Mouse (Mus musculus): ENCODE data around the gene Zbed5. TPM values are rescaled to one million over a fixed set of nuclear protein-coding genes. Genes with fewer than 3 reads are reported as not detected.
A peak's percentile ranks its signal among the peaks of the same experiment; 100 is the strongest.

Gene Zbed5
- polyA plus RNA-seq, 1 experiment from 2014 or later, result 7.1 TPM

- no peak overlapping the region for H3K4me3 ChIP-seq (ENCODE audit: low read depth, low read length)
- no peak overlapping the region for H3K9ac ChIP-seq (ENCODE audit: low read length)
- no peak overlapping the region for H3K27ac ChIP-seq (ENCODE audit: low read depth, low read length)
- H3K36me3 ChIP-seq (ENCODE audit: control insufficient read depth, insufficient read depth, low read length), result no peaks in the 10 kb centered on the region
- DNase-seq (ENCODE audit: low spot score, missing footprints), result no peak
- H3K27me3 ChIP-seq (ENCODE audit: control insufficient read depth, insufficient read depth, low read length), result no peaks in the 10 kb centered on the region
- no peak overlapping the region for H3K4me2 ChIP-seq
- H3K4me1 ChIP-seq (ENCODE audit: control insufficient read depth, insufficient read depth, low read length), result no peaks in the 10 kb centered on the region
- no peaks in the 10 kb centered on the region for H3K9me3 ChIP-seq (ENCODE audit: control insufficient read depth, low read length)
- 84% methylated on average over 9 of the region's 9 CpGs for WGBS
- ATAC-seq (ENCODE audit: low FRiP score), result no peak
Measured at GRCm38 (mm10) chr5:129918752-129919151, 23.2 kb downstream of the Zbed5 start.

DNA sequence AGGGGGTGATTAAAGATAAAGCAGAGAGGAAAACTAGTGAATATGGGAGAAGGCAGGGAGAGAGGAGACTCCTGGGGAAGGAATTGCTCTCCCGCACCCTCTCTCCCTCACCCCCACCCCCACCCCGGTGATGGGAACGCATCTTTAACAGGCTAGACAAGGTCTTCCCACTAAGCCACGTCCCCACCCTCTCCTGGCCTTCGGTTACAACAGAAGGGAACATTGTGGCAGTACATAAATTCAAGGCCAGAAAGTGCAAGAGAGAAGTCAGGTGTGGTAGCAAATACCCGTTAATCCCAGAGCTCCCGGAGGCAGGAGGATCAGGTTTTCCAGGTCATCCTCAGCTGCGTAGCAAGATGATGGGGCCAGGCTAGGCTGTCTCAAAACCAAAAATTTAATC is 23.8 kb downstream of the Zbed5 start:
- Histone ChIP-seq H3K27ac (ENCODE audit: low read depth, low read length) (no peak overlapping the region), H3K9ac (ENCODE audit: low read length) (no peak overlapping the region), H3K4me3 (ENCODE audit: low read depth, low read length) (no peak overlapping the region), H3K9me3 (ENCODE audit: control insufficient read depth, low read length) (no peaks in the 10 kb centered on the region), H3K27me3 (ENCODE audit: control insufficient read depth, insufficient read depth, low read length) (no peaks in the 10 kb centered on the region), H3K4me2 (no peak overlapping the region), H3K36me3 (ENCODE audit: control insufficient read depth, insufficient read depth, low read length) (no peaks in the 10 kb centered on the region), H3K4me1 (ENCODE audit: control insufficient read depth, insufficient read depth, low read length) (no peaks in the 10 kb centered on the region)
- no peak for ATAC-seq (ENCODE audit: low FRiP score)
- DNase-seq (ENCODE audit: low spot score, missing footprints), result no peak
- WGBS, result 71% methylated on average over 8 of the region's 8 CpGs

DNA sequence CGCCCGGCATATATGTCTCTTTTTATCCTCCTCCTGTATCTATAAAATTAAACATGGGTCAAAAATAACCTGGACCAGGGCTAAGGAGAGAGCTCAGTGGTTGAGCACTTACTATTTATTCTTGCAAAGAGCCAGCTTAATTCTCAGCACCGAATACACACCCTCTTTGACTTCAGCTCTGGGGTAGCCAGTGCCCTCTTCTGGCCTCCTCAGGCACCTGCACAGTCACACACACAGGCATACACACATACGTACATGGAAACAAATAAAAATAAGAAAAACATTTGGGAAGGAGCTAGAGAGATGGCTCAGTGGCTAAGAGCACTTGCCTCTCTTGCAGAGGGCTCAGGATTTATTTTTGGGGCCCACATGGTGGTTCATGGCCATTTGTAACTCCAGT is 26.4 kb downstream of the Zbed5 start:
- DNase-seq (ENCODE audit: low spot score, missing footprints), result no peak
- H3K9ac ChIP-seq (ENCODE audit: low read length), result no peak overlapping the region
- WGBS, result 92% methylated on average over 4 of the region's 4 CpGs
- no peak overlapping the region for H3K27ac ChIP-seq (ENCODE audit: low read depth, low read length)
- no peak for ATAC-seq (ENCODE audit: low FRiP score)
- no peaks in the 10 kb centered on the region for H3K9me3 ChIP-seq (ENCODE audit: control insufficient read depth, low read length)
- no peaks in the 10 kb centered on the region for H3K4me1 ChIP-seq (ENCODE audit: control insufficient read depth, insufficient read depth, low read length)
- H3K27me3 ChIP-seq (ENCODE audit: control insufficient read depth, insufficient read depth, low read length), result no peaks in the 10 kb centered on the region
- no peak overlapping the region for H3K4me3 ChIP-seq (ENCODE audit: low read depth, low read length)
- H3K4me2 ChIP-seq, result no peak overlapping the region
- no peaks in the 10 kb centered on the region for H3K36me3 ChIP-seq (ENCODE audit: control insufficient read depth, insufficient read depth, low read length)

- ATAC-seq (ENCODE audit: low FRiP score), result no peak
- Histone ChIP-seq H3K4me1 (ENCODE audit: control insufficient read depth, insufficient read depth, low read length) (no peaks in the 10 kb centered on the region), H3K36me3 (ENCODE audit: control insufficient read depth, insufficient read depth, low read length) (no peaks in the 10 kb centered on the region), H3K4me3 (ENCODE audit: low read depth, low read length) (no peak overlapping the region), H3K4me2 (no peak overlapping the region), H3K9me3 (ENCODE audit: control insufficient read depth, low read length) (no peaks in the 10 kb centered on the region), H3K9ac (ENCODE audit: low read length) (no peak overlapping the region), H3K27me3 (ENCODE audit: control insufficient read depth, insufficient read depth, low read length) (no peaks in the 10 kb centered on the region), H3K27ac (ENCODE audit: low read depth, low read length) (no peak overlapping the region)
- whole genome bisulfite sequencing, result 90% methylated on average over 8 of the region's 8 CpGs
- DNase-seq (ENCODE audit: low spot score, missing footprints), result no peak
Measured at GRCm38 (mm10) chr5:129924820-129925452, 29.4 kb downstream of the Zbed5 start.

GRCm38 (mm10) chr5:129925933-129926332 is 30.4 kb downstream of the Zbed5 start:
- DNase-seq (ENCODE audit: low spot score, missing footprints), result no peak
- Histone ChIP-seq H3K27me3 (ENCODE audit: control insufficient read depth, insufficient read depth, low read length) (no peaks in the 10 kb centered on the region), H3K4me2 (no peak overlapping the region), H3K9me3 (ENCODE audit: control insufficient read depth, low read length) (no peaks in the 10 kb centered on the region), H3K4me1 (ENCODE audit: control insufficient read depth, insufficient read depth, low read length) (no peaks in the 10 kb centered on the region), H3K27ac (ENCODE audit: low read depth, low read length) (no peak overlapping the region), H3K4me3 (ENCODE audit: low read depth, low read length) (no peak overlapping the region), H3K36me3 (ENCODE audit: control insufficient read depth, insufficient read depth, low read length) (no peaks in the 10 kb centered on the region), H3K9ac (ENCODE audit: low read length) (no peak overlapping the region)
- no peak for ATAC-seq (ENCODE audit: low FRiP score)
- WGBS, result 81% methylated on average over 5 of the region's 5 CpGs

DNA sequence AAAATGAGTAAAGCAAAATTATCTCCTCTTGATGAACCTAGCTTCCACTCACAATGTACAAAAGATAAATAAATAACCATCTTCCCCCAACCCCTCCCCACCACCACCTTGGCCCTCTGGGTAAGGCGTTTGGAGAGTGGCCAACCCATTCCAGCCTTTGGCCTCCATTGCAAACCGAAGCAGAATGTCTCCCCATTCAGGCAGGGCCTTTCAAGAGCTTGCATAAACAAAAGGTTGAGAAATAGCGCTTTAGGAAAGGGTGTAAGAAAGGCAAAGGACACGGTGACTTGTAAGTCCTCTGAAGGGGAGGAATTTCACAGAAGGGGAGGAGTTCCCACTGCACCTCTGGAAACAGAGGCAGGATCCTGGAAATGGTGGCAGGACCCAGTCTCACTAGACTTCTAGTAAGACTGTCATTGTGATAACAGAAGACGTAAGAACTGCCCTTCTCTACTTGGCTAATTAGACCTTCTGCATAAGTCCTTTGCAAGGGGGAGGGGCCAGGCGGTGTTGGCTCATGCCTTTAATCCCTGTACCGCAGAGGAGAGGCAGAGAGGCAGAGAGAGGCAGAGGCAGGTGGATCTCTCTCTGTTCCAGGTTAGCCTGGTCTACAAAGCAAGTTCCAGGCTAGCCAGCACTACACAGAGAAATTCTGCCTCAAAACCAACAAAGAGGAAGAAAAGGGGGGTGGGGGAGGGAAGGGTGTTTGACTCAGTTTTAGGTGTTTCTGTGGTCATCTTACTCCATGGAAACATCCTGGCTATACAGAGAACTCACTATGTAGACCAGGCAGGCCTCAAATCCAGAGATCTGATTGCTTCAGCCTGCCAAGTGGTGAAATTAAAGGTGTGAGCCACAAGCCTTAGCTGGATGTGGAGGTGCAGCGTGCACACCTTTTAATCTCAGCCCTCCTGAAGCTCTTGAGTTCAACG is 34.7 kb downstream of the Zbed5 start:
- Histone ChIP-seq H3K9me3 (ENCODE audit: control insufficient read depth, low read length) (no peaks in the 10 kb centered on the region), H3K27me3 (ENCODE audit: control insufficient read depth, insufficient read depth, low read length) (no peaks in the 10 kb centered on the region), H3K4me2 (no peak overlapping the region), H3K36me3 (ENCODE audit: control insufficient read depth, insufficient read depth, low read length) (no peaks in the 10 kb centered on the region), H3K4me3 (ENCODE audit: low read depth, low read length) (no peak overlapping the region), H3K9ac (ENCODE audit: low read length) (no peak overlapping the region), H3K4me1 (ENCODE audit: control insufficient read depth, insufficient read depth, low read length) (no peaks in the 10 kb centered on the region), H3K27ac (ENCODE audit: low read depth, low read length) (no peak overlapping the region)
- no peak for DNase-seq (ENCODE audit: low spot score, missing footprints)
- ATAC-seq (ENCODE audit: low FRiP score), result no peak
- WGBS, result 57% methylated on average over 9 of the region's 9 CpGs

DNA sequence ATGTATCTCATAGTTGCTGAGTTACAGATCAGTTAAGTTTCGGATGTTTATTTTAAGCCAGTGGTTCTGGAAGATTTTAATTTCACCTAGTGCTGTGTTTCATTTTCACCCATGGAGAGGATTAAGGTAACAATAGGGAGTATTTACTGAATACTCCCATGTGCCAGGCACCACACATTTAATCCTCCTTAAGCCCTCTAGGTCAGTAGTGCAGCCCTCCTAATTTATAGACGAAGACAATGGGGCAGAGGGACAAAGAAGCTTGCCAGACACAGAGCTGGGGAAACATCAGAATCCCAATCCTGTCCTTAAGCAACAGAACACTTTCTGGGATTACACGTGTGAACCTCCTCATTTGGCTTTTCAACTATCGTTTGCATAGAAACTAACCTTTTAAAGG is 41.4 kb downstream of the Zbed5 start:
- Histone ChIP-seq H3K9me3 (ENCODE audit: control insufficient read depth, low read length) (no peaks in the 10 kb centered on the region), H3K4me2 (no peak overlapping the region), H3K27me3 (ENCODE audit: control insufficient read depth, insufficient read depth, low read length) (no peaks in the 10 kb centered on the region), H3K36me3 (ENCODE audit: control insufficient read depth, insufficient read depth, low read length) (no peaks in the 10 kb centered on the region), H3K9ac (ENCODE audit: low read length) (no peak overlapping the region), H3K27ac (ENCODE audit: low read depth, low read length) (no peak overlapping the region), H3K4me1 (ENCODE audit: control insufficient read depth, insufficient read depth, low read length) (peaks cover 3% of the 10 kb centered on the region; the same call in 1 of the 2 replicates), H3K4me3 (ENCODE audit: low read depth, low read length) (no peak overlapping the region)
- WGBS, result 11% methylated on average over 4 of the region's 4 CpGs
- DNase-seq (ENCODE audit: low spot score, missing footprints) (peak; percentile 86), ATAC-seq (ENCODE audit: low FRiP score) (no peak)

DNA sequence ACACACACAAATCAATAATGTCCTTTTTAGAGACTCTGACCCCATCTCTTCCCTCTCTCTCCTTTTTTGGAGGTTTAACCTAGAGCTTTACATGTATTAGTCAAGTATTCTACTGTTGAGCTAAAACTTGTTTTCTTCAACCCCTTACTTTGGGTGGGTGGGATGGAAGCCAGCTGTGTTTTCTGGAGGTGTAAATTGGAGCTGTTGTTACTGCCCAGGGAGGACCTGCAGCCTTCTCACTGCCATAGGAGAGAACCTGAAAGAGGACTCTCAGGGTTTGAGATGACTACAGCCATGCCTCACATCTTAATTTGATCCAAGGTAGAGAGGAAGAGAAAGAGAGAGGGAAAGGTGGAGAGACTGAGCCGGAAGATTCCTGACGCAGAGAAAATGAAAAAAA is 44.8 kb downstream of the Zbed5 start:
- no peak for DNase-seq (ENCODE audit: low spot score, missing footprints)
- Histone ChIP-seq H3K27me3 (ENCODE audit: control insufficient read depth, insufficient read depth, low read length) (no peaks in the 10 kb centered on the region), H3K9me3 (ENCODE audit: control insufficient read depth, low read length) (no peaks in the 10 kb centered on the region), H3K9ac (ENCODE audit: low read length) (no peak overlapping the region), H3K4me3 (ENCODE audit: low read depth, low read length) (no peak overlapping the region), H3K4me1 (ENCODE audit: control insufficient read depth, insufficient read depth, low read length) (peaks cover 6% of the 10 kb centered on the region), H3K4me2 (no peak overlapping the region), H3K36me3 (ENCODE audit: control insufficient read depth, insufficient read depth, low read length) (no peaks in the 10 kb centered on the region), H3K27ac (ENCODE audit: low read depth, low read length) (no peak overlapping the region)
- 83% methylated on average over 2 of the region's 2 CpGs for WGBS
- no peak for ATAC-seq (ENCODE audit: low FRiP score)

GRCm38 (mm10) chr5:129940736-129941494 is 45.4 kb downstream of the Zbed5 start:
- Histone ChIP-seq H3K27ac (ENCODE audit: low read depth, low read length) (no peak overlapping the region; the same call in 1 of the 2 replicates), H3K4me2 (peak overlapping the region; percentile 32), H3K9me3 (ENCODE audit: control insufficient read depth, low read length) (no peaks in the 10 kb centered on the region), H3K9ac (ENCODE audit: low read length) (no peak overlapping the region), H3K36me3 (ENCODE audit: control insufficient read depth, insufficient read depth, low read length) (no peaks in the 10 kb centered on the region), H3K4me3 (ENCODE audit: low read depth, low read length) (peak overlapping the region; percentile 85), H3K27me3 (ENCODE audit: control insufficient read depth, insufficient read depth, low read length) (no peaks in the 10 kb centered on the region), H3K4me1 (ENCODE audit: control insufficient read depth, insufficient read depth, low read length) (peaks cover 6% of the 10 kb centered on the region)
- DNase-seq (ENCODE audit: low spot score, missing footprints) (no peak), ATAC-seq (ENCODE audit: low FRiP score) (no peak)
- 13% methylated on average over 9 of the region's 9 CpGs for WGBS
